Mouse (Mus musculus): ENCODE data around the gene Wars. TPM values are rescaled to one million over a fixed set of nuclear protein-coding genes. Genes with fewer than 3 reads are reported as not detected.

The Wars gene
- polyA plus RNA-seq, 1 experiment from 2014 or later: 156 TPM

DNA sequence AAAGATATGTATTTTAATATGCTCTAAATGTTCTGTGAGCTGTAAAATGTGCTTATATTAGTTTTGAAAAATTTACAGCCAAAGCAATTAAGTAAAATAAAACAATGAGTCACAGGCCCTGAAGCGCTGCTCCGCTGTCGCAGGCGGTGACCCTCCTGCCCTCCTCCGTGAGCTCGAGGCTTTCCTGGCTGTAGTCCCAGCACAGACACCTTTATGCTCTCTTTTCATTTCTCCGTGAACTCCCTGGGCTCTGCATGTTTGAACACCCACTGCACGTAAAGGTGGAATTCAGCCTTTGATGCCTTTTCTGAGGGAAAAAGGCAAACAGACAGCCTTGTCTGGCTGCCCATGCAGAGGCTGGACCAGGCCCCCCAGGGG is 10.3 kb upstream of the Wars start:
- 67% methylated on average over 8 of the region's 8 CpGs for WGBS
- Histone ChIP-seq H3K4me1 (peaks cover 40% of the 10 kb centered on the region), H3K9me3 (replicated peaks) (no peaks in the 10 kb centered on the region), H3K27ac (replicated peaks) (no peak overlapping the region; the same call in 1 of the 2 replicates), H3K4me3 (no peak overlapping the region), H3K27me3 (ENCODE audit: low read depth, poor library complexity, severe bottlenecking) (0 out of 2 replicates have a peak, but pooled peaks cover 5% of the 10 kb centered on the region), H3K36me3 (no peaks in the 10 kb centered on the region)
- no peak for DNase-seq (ENCODE audit: low spot score)

- WGBS: 85% methylated on average over 8 of the region's 8 CpGs
- no peaks in the 10 kb centered on the region for H3K9me3 ChIP-seq (replicated peaks)
- DNase-seq (ENCODE audit: low spot score): peak; percentile 47
- peaks cover 35% of the 10 kb centered on the region for H3K4me1 ChIP-seq
- no peak overlapping the region for H3K27ac ChIP-seq (replicated peaks)
- 0 out of 2 replicates have a peak, but pooled peaks cover 5% of the 10 kb centered on the region for H3K27me3 ChIP-seq (ENCODE audit: low read depth, poor library complexity, severe bottlenecking)
- H3K4me3 ChIP-seq: no peak overlapping the region
- H3K36me3 ChIP-seq: no peaks in the 10 kb centered on the region
Measured at GRCm38 (mm10) chr12:108903600-108904275, 9.8 kb upstream of the Wars start.

GRCm38 (mm10) chr12:108902940-108903339 is 9.0 kb upstream of the Wars start:
- Histone ChIP-seq H3K4me3 (no peak overlapping the region), H3K27ac (replicated peaks) (no peak overlapping the region), H3K36me3 (peaks cover 7% of the 10 kb centered on the region), H3K4me1 (peaks cover 31% of the 10 kb centered on the region), H3K27me3 (ENCODE audit: low read depth, poor library complexity, severe bottlenecking) (0 out of 2 replicates have a peak, but pooled peaks cover 5% of the 10 kb centered on the region), H3K9me3 (replicated peaks) (no peaks in the 10 kb centered on the region)
- DNase-seq (ENCODE audit: low spot score): peak; percentile 59
- WGBS: 21% methylated on average over 8 of the region's 8 CpGs

GRCm38 (mm10) chr12:108901346-108901745 is 7.4 kb upstream of the Wars start:
- Histone ChIP-seq H3K36me3 (peaks cover 7% of the 10 kb centered on the region), H3K27ac (replicated peaks) (no peak overlapping the region), H3K9me3 (replicated peaks) (no peaks in the 10 kb centered on the region), H3K4me3 (no peak overlapping the region), H3K27me3 (ENCODE audit: low read depth, poor library complexity, severe bottlenecking) (0 out of 2 replicates have a peak, but pooled peaks cover 5% of the 10 kb centered on the region), H3K4me1 (peaks cover 24% of the 10 kb centered on the region)
- 86% methylated on average over 5 of the region's 5 CpGs for WGBS
- no peak for DNase-seq (ENCODE audit: low spot score)

GRCm38 (mm10) chr12:108896006-108896405 is 2.0 kb upstream of the Wars start:
- Histone ChIP-seq H3K27ac (replicated peaks) (no peak overlapping the region), H3K4me3 (no peak overlapping the region), H3K27me3 (ENCODE audit: low read depth, poor library complexity, severe bottlenecking) (no peaks in the 10 kb centered on the region), H3K36me3 (peaks cover 11% of the 10 kb centered on the region), H3K9me3 (replicated peaks) (no peaks in the 10 kb centered on the region), H3K4me1 (peaks cover 25% of the 10 kb centered on the region)
- no peak for DNase-seq (ENCODE audit: low spot score)
- 78% methylated on average over 3 of the region's 3 CpGs for WGBS

DNA sequence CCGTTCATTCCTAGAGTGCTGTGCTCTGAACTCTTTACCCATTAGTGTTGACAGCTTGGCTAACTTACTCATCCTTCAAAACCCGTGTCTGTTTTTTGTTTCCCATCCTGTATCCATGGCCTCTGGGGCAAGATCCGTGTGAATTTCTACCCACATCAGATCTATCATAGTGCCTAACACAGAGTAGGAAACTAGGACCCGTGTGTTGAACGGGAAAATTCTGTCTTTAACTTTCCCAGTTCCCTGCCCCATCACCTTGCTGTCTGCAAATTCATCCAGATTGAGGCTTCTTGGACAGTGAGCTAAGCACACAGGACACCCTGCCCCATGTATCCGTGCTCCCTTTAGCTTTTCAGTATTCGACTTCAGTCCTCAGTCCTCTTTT is 450 bp upstream of the Wars start:
- Histone ChIP-seq H3K27me3 (ENCODE audit: low read depth, poor library complexity, severe bottlenecking) (no peaks in the 10 kb centered on the region), H3K36me3 (peaks cover 25% of the 10 kb centered on the region), H3K4me3 (peak overlapping the region; percentile 93), H3K4me1 (peaks cover 25% of the 10 kb centered on the region), H3K9me3 (replicated peaks) (no peaks in the 10 kb centered on the region), H3K27ac (replicated peaks) (peak overlapping the region; percentile 87)
- WGBS: 7% methylated on average over 7 of the region's 7 CpGs
- no peak for DNase-seq (ENCODE audit: low spot score)

DNA sequence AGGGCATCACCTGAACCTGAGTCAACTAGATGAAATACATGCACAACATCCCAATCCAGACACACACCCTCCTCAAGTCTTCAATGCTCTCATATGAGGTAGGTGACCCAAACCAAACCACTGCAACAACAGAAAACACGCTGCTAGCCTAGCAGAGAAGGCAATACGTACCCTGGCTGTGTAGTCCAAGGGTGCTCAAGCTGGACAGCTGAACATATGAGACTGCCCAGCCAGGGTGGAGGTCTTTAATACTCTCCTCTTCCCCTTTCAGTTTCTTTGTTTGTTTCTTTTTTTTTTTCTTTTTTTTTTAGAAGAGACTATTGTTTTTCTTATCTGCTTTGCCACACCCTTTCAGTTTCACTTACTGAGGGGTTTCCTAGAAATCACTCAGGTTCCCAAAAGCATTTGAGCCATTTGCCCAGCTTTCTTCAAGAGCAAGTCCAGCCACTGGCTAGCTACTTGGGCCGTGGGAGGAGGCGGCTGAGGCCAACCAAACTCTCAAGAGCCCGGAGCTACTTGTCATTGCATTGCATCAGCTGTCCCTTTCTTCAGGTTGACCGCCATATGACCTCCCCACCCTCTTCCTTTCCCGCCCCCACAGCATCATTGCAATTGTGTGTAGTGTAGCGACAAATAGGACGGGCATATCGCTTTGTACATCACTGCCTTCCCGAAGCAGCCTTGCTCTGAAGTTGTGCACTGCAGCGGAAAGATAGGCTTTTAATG is 822 bp downstream of the Wars start, which contains the start of gene Wdr25:
Wdr25 (plus strand) TSS at position 643 of the 726 bp plus-strand sequence.
- no peaks in the 10 kb centered on the region for H3K27me3 ChIP-seq (ENCODE audit: low read depth, poor library complexity, severe bottlenecking)
- 26% methylated on average over 12 of the region's 12 CpGs for WGBS
- no peak for DNase-seq (ENCODE audit: low spot score)
- no peaks in the 10 kb centered on the region for H3K9me3 ChIP-seq (replicated peaks)
- H3K27ac ChIP-seq (replicated peaks): peak within 1 kb of the TSS; percentile 87
- H3K36me3 ChIP-seq: peaks cover 31% of the 10 kb centered on the region
- peaks cover 25% of the 10 kb centered on the region for H3K4me1 ChIP-seq
- H3K4me3 ChIP-seq: peak within 1 kb of the TSS; percentile 93

DNA sequence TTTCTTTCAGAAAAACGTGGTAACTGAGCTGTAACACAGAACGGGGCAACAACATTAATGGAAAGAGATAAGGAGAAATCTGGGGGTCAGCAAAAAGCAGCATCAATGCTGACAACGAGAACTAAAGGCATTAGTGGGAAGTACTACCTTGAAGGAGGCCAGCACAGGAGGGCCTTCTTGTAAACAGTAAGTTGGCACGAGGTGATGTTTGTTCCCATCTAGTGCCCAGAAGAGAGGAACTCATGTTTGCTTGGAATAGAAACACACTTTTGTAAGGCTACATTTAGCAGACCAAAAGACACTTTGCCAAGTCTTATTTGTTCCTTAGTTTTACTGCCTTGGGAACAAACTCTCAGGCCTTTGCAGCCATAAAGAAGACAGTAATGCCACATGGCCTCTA is 5.3 kb downstream of the Wars start:
- Histone ChIP-seq H3K27me3 (ENCODE audit: low read depth, poor library complexity, severe bottlenecking) (no peaks in the 10 kb centered on the region), H3K9me3 (replicated peaks) (no peaks in the 10 kb centered on the region), H3K4me1 (peaks cover 15% of the 10 kb centered on the region), H3K27ac (replicated peaks) (no peak overlapping the region), H3K36me3 (peaks cover 75% of the 10 kb centered on the region), H3K4me3 (no peak overlapping the region)
- WGBS: 68% methylated on average over 4 of the region's 4 CpGs
- DNase-seq (ENCODE audit: low spot score): no peak

GRCm38 (mm10) chr12:108887077-108887476 is 6.9 kb downstream of the Wars start:
- peaks cover 90% of the 10 kb centered on the region for H3K36me3 ChIP-seq
- no peaks in the 10 kb centered on the region for H3K9me3 ChIP-seq (replicated peaks)
- no peak overlapping the region for H3K27ac ChIP-seq (replicated peaks)
- 91% methylated on average over 4 of the region's 4 CpGs for WGBS
- H3K4me3 ChIP-seq: no peak overlapping the region
- no peak for DNase-seq (ENCODE audit: low spot score)
- no peaks in the 10 kb centered on the region for H3K27me3 ChIP-seq (ENCODE audit: low read depth, poor library complexity, severe bottlenecking)
- H3K4me1 ChIP-seq: no peaks in the 10 kb centered on the region; the same call in 1 of the 2 replicates

DNA sequence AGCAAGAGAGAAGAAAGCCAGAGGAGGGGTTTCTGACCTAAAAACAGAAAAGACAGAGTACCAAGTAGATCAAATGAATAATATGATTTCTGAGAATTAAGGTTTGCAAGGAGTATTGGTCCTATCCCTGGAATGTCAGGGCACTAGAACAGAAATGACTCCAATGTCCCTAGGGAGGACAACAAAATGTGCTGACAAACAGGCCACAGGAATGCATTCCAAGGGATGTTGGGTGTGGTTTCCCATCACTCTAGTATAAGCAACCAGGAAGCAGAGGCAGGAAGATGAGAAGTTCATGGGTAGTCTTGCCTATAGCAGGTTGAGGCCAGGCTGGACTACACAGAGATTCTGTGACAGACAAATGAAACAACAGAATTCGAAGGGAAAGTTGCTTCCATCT is 8.1 kb downstream of the Wars start:
- no peaks in the 10 kb centered on the region for H3K4me1 ChIP-seq
- WGBS: 92% methylated on average over 1 of the region's 1 CpGs
- H3K36me3 ChIP-seq: peaks cover 97% of the 10 kb centered on the region
- H3K27ac ChIP-seq (replicated peaks): no peak overlapping the region
- no peak overlapping the region for H3K4me3 ChIP-seq
- no peaks in the 10 kb centered on the region for H3K27me3 ChIP-seq (ENCODE audit: low read depth, poor library complexity, severe bottlenecking)
- no peaks in the 10 kb centered on the region for H3K9me3 ChIP-seq (replicated peaks)
- no peak for DNase-seq (ENCODE audit: low spot score)

DNA sequence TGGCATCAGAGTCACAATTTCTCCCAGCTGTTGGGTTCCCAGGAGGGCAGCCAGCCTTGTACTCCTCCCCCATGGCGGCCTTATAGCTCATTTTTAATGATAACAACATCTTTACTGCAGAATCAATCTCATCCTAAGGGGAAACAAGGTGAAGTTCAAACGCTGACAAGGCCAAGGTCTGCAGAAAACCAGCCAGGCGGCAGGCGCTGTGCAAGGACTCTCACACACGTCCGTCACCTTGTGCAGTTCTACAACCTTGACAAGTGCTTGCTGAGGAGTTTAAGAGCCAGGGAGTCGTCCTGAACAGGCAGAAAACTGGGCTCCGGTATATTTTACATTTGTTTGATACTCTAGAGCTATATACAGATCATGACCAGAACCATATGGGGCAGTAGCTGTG is 11.2 kb downstream of the Wars start:
- no peak for DNase-seq (ENCODE audit: low spot score)
- peaks cover 99% of the 10 kb centered on the region for H3K36me3 ChIP-seq
- H3K4me1 ChIP-seq: no peaks in the 10 kb centered on the region
- no peaks in the 10 kb centered on the region for H3K27me3 ChIP-seq (ENCODE audit: low read depth, poor library complexity, severe bottlenecking)
- WGBS: 95% methylated on average over 8 of the region's 8 CpGs
- H3K27ac ChIP-seq (replicated peaks): no peak overlapping the region
- H3K9me3 ChIP-seq (replicated peaks): no peaks in the 10 kb centered on the region
- H3K4me3 ChIP-seq: no peak overlapping the region

GRCm38 (mm10) chr12:108881192-108881591 is 12.8 kb downstream of the Wars start:
- peaks cover 97% of the 10 kb centered on the region for H3K36me3 ChIP-seq
- DNase-seq (ENCODE audit: low spot score): no peak
- no peaks in the 10 kb centered on the region for H3K4me1 ChIP-seq
- WGBS: 83% methylated on average over 3 of the region's 3 CpGs
- no peak overlapping the region for H3K4me3 ChIP-seq
- no peaks in the 10 kb centered on the region for H3K9me3 ChIP-seq (replicated peaks)
- H3K27me3 ChIP-seq (ENCODE audit: low read depth, poor library complexity, severe bottlenecking): no peaks in the 10 kb centered on the region
- H3K27ac ChIP-seq (replicated peaks): no peak overlapping the region

GRCm38 (mm10) chr12:108880606-108881005 is 13.4 kb downstream of the Wars start:
- Histone ChIP-seq H3K9me3 (replicated peaks) (no peaks in the 10 kb centered on the region), H3K4me3 (no peak overlapping the region), H3K27ac (replicated peaks) (no peak overlapping the region), H3K4me1 (no peaks in the 10 kb centered on the region), H3K36me3 (peaks cover 97% of the 10 kb centered on the region), H3K27me3 (ENCODE audit: low read depth, poor library complexity, severe bottlenecking) (no peaks in the 10 kb centered on the region)
- 95% methylated on average over 5 of the region's 5 CpGs for WGBS
- no peak for DNase-seq (ENCODE audit: low spot score)

Data from midbrain, embryonic 10.5 days (tissue).